Mouse (Mus musculus): ENCODE data around the gene P2rx4. TPM values are rescaled to one million over a fixed set of nuclear protein-coding genes. Genes with fewer than 3 reads are reported as not detected.
A peak's percentile ranks its signal among the peaks of the same experiment; 100 is the strongest.

The P2rx4 gene
- polyA plus RNA-seq, 1 experiment from 2014 or later, result 17.5 TPM

GRCm38 (mm10) chr5:122775646-122776286 lies 68.4 kb downstream of the P2rx4 start:
- Histone ChIP-seq H3K9ac (no peak overlapping the region), H3K27me3 (replicated peaks) (no peaks in the 10 kb centered on the region), H3K9me3 (replicated peaks) (no peaks in the 10 kb centered on the region), H3K4me1 (replicated peaks) (peaks cover 22% of the 10 kb centered on the region), H3K36me3 (0 out of 2 replicates have a peak, but pooled peaks cover 3% of the 10 kb centered on the region), H3K27ac (ENCODE audit: poor library complexity, severe bottlenecking) (no peak overlapping the region), H3K4me3 (no peak overlapping the region), H3K4me2 (peak overlapping the region; percentile 30; the same call in 1 of the 2 replicates)
- 63% methylated on average over 14 of the region's 14 CpGs for WGBS
- ATAC-seq (ENCODE audit: insufficient number of reproducible peaks, low FRiP score), result no peak

GRCm38 (mm10) chr5:122777322-122777721 lies 70.0 kb downstream of the P2rx4 start:
- WGBS, result 51% methylated on average over 2 of the region's 2 CpGs
- H3K4me2 ChIP-seq, result no peak overlapping the region
- no peak overlapping the region for H3K9ac ChIP-seq
- 0 out of 2 replicates have a peak, but pooled peaks cover 3% of the 10 kb centered on the region for H3K36me3 ChIP-seq
- no peak overlapping the region for H3K4me3 ChIP-seq
- H3K9me3 ChIP-seq (replicated peaks), result no peaks in the 10 kb centered on the region
- no peaks in the 10 kb centered on the region for H3K27me3 ChIP-seq (replicated peaks)
- no peak for ATAC-seq (ENCODE audit: insufficient number of reproducible peaks, low FRiP score)
- peaks cover 19% of the 10 kb centered on the region for H3K4me1 ChIP-seq (replicated peaks)
- no peak overlapping the region for H3K27ac ChIP-seq (ENCODE audit: poor library complexity, severe bottlenecking)

DNA sequence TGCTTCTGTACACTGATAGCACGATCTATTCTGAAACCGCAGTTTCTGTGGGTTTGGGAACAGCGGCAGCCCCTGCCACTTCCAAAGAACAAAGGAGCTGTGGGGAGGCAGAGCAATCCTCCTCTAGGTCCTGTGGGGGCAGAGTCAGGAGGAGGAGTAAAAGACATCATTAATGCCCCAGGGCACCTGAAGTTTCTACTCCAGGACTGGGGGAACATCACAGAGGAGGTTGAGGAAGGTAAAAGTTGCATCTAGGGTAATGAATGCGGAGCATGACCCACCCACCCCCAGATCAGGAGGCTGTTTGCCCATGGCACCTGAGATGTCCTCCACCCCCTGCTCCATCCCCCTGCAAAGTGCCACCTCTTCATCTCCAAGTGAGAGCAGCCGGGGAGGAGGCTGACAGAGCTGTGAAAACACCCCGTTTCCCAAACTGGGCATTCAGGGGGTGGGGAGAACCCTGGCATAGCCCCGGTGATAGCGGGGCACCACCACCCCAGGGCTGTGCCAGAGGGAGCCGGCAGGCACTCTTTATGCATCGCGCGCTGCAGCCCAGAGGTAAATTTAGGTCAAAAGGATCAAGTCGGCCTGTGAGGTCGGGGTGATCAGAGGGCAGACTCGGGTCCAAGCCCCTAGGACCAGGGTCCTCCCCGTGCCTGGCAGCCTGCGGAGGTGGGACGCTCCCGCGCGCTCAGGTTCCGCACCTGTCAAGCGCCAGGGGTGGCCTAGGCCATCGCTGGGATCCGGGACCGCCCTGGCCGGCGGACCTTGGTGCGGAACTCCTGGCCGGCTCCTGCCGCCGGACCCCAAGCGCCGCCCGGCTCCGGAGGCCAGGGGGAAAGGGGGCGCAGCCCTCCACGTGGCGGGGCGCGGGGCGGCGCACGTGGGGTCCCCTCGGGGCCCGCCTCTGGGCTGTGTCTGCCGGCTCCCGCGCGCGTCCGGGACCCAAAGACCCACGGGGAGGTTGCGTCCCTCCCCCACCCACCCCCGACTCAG lies 71.2 kb downstream of the P2rx4 start:
- Histone ChIP-seq H3K9me3 (replicated peaks) (no peaks in the 10 kb centered on the region), H3K27ac (ENCODE audit: poor library complexity, severe bottlenecking) (no peak overlapping the region), H3K36me3 (no peaks in the 10 kb centered on the region), H3K4me2 (peak overlapping the region; percentile 98), H3K27me3 (replicated peaks) (no peaks in the 10 kb centered on the region), H3K4me3 (peak overlapping the region; percentile 85), H3K4me1 (replicated peaks) (peaks cover 19% of the 10 kb centered on the region), H3K9ac (peak overlapping the region; percentile 90)
- peak; percentile 56 for ATAC-seq (ENCODE audit: insufficient number of reproducible peaks, low FRiP score)
- WGBS, result 4% methylated on average over 38 of the region's 55 CpGs

Small RNA genes within 50 kb of the gene (microRNA-seq; reads per million reads assigned to microRNA genes)
- gene Mir8115, result not detected

Other genes starting within 250 kb of the P2rx4 start
- gene Atp2a2, start 205.3 kb upstream of the P2rx4 start, polyA plus RNA-seq (2016; fragmentation: Nextera tagmentation; extraction: Ambion mirVana), result 414 and 424 TPM in 2 replicates
- 25.2 and 30.0 TPM in 2 replicates for gene Ift81, start 93.0 kb upstream of the P2rx4 start, polyA plus RNA-seq (2016; fragmentation: Nextera tagmentation; extraction: Ambion mirVana)
- gene P2rx7, start 63.6 kb upstream of the P2rx4 start, polyA plus RNA-seq (2016; fragmentation: Nextera tagmentation; extraction: Ambion mirVana), result 0.76 and 0.91 TPM in 2 replicates
- 18.4 and 19.4 TPM in 2 replicates for gene Camkk2, start 71.9 kb downstream of the P2rx4 start, polyA plus RNA-seq (2016; fragmentation: Nextera tagmentation; extraction: Ambion mirVana)
- 342 and 343 TPM in 2 replicates for gene Anapc5, start 113.8 kb downstream of the P2rx4 start, polyA plus RNA-seq (2016; fragmentation: Nextera tagmentation; extraction: Ambion mirVana)
- gene Rnf34, start 142.5 kb downstream of the P2rx4 start, polyA plus RNA-seq (2016; fragmentation: Nextera tagmentation; extraction: Ambion mirVana), result 26.2 and 32.4 TPM in 2 replicates